Mouse (Mus musculus) spleen, postnatal 4 days (tissue): ENCODE results near the gene Prkg1.

ENCODE experiments used
- DNase-seq, 2 experiments: peaks; one replicate each; pipeline ENCODE4 v3.0.0; 2022; ENCODE audit warnings: low spot score in 2 of 2

Gene Prkg1

GRCm38 (mm10) chr19:31621716-31622115, 143.1 kb downstream of the Prkg1 start:
- DNase-seq = no peak

DNA sequence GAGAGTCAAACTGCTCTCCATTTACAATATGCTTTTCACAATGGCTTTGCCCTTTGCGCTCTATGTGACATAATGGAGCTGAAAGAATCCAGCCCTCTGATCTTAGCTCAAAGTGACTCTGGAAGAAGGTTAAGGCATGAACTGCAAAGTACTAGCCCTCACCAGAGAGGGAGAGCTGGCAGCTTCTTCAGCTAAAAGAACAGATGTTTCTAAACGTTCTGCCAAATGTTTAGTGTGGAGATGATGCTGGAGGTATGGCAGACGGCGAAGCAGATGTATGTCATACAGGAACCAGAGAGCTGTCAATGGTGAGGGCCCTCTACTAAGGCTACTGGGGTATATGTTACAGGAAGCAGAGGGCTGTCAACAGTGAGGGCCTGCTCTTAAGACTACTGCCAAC, 148.0 kb downstream of the Prkg1 start:
- DNase-seq = no peak

DNA sequence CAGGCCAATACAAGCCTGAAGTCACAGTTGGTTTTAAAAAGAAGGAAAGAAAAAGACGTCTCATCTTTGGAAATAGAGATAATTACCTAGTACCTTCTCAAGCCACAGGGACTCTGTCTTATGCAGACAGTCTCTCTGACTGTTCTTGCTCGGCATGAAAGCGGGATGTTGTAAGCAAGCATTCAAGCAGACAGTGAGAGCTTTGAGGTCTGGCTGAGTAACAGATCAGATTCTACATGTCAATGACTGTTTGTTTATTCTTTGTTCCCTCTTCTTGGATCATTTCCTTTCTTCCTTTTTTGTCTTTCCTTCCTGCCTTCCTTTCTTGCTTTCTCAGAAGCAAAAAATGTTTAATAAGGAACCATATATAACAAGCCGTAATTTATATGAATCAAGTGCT, 148.7 kb downstream of the Prkg1 start:
- no peak for DNase-seq

DNA sequence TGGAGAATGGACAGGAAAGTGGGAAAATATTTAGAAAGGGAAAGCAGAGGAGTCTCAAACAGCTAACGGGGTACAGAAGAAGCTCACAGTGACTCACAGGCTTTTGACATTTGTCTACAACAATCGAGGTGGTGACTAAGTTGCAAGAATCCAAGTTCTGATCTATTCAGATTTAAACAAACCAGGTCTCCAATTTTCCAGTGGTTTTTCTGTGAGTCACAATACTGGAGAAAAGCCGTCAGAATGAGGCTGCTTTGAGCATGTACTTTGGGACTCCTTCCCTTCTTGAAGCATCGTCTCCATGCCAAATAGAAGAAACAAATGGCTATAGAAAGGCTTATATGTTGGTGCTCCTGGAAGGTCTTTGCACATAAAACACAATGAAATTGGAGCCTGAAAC, 151.7 kb downstream of the Prkg1 start:
- DNase-seq = no peak

DNA sequence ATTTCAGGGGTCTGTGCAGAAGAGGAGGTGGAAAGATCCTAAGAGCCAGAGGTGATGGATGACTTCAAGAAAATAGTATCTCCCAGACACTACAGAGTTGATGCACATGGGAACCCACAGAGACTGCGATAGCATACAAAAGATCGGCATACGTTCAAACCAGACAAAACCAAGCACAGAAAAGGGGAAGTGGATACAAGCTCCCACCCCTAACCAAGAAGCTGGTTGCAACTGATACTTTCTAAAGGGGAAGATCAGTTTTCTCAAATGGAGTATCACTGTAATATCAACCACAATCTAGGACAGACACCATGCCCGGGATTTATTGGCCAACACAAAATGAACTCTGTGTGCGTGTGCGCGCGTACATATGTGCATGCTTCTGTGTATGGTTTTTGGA, 162.3 kb downstream of the Prkg1 start:
- DNase-seq = no peak

- no peak for DNase-seq
These were observed 170.8 kb downstream of the Prkg1 start for GRCm38 (mm10) chr19:31594011-31594410.

DNA sequence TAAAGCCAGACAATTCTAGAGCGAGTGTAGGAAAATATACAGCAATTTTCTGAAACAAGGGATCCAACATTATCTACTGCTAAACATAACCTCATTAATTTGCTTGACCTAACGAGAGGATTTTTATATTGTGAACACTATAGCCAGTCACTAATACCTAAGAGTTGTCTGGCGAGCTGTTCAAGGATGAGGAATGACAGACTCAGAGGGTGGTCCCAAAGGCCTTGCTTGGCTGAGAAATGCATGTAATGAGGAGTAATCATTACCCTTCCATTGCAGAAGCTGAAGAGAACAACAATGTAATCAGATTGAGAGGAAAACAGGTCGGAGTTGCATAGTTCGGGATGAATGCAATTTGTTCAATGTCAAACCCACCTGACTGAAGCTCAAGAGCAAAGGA, 174.1 kb downstream of the Prkg1 start:
- DNase-seq = no peak

GRCm38 (mm10) chr19:31577092-31577491, 187.7 kb downstream of the Prkg1 start:
- DNase-seq = no peak

GRCm38 (mm10) chr19:31564329-31564728, 200.5 kb downstream of the Prkg1 start:
- DNase-seq = no peak

DNA sequence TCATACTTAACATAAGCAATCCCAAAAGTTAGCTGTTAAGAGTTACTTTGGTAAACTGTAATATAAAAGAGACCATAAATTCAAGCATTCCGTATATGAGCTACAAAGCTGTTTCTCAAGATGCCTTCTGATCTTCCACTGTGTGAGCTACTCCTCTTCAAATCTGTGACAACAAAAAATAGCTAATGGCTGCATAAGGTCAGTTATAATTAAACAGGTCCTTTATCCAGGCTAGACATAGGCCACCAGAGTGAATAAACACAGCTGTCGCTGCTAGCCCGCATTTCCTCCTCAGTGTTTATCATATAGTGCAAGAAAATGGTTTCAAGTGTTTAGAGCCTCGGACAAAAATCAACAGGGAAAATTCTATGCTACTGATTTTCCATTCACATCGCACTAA, 218.8 kb downstream of the Prkg1 start:
- DNase-seq = no peak

DNA sequence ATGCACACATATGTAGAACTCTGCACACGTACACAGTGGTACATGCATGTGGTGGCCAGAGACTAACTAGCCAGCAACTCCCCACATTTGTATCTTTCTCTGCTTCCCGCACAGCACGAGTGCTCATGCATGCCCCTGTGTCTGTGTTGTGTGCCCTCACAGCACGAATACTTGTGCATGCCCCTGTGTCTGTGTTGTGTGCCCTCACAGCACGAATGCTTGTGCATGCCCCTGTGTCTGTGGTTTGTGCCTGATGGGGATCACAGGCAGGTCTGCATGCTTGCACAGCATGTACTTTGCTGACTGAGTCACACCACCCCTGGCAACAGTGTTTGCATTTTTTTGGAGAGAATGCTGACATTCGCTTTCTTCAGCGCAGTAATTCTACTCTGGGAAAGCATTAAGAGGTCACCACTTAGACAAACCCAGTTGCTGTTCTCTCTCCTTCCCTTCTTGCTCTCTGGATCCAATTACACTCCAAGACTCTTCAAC, 233.5 kb downstream of the Prkg1 start:
- no peak for DNase-seq

- DNase-seq = no peak
These were observed 234.2 kb downstream of the Prkg1 start for GRCm38 (mm10) chr19:31530616-31531015.

DNA sequence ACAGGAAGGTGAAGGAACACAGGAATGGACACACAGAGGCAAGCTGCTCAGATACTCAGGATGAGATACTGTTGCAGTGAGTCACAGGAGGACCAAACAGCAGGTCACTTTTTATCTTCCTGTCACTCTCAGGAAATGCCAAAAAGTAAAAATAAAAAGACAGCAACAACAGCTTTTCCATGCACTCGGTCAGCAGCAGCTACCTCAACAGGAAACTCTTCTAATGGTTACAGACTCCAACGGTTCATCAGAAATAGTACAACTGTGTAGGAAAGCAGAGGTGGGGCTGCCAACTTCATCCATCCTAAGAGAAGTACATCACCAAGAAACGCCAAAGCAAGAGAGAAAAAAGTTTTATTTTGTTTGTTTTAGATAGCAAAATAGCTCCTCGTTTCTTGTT, 234.9 kb downstream of the Prkg1 start:
- DNase-seq = no peak

- no peak for DNase-seq
These were observed 250.3 kb downstream of the Prkg1 start for GRCm38 (mm10) chr19:31514490-31514889.

DNA sequence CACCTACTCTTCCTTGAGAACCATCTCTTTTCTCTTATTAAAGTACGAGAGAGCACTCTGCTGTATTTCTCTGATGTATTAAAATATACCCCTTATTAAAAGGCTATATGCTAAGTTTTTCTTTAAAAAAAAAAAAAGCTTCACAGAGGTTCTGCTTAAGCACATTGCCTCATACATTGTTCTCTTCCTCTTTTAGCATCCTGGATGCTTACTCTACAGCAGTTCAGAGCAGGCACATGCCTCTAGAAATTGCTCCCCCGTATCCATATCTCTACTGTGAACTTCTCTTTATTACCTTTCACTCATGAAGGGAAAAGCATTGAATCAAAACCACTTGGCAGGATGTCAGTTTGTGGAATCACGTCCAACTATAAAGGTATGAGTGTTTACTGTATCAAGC, 257.0 kb downstream of the Prkg1 start:
- no peak for DNase-seq

- DNase-seq = no peak
These were observed 258.5 kb downstream of the Prkg1 start for GRCm38 (mm10) chr19:31506296-31506695.

- no peak for DNase-seq
These were observed 259.8 kb downstream of the Prkg1 start for GRCm38 (mm10) chr19:31505041-31505440.

GRCm38 (mm10) chr19:31497386-31497785, 267.4 kb downstream of the Prkg1 start:
- no peak for DNase-seq

GRCm38 (mm10) chr19:31489606-31490005, 275.2 kb downstream of the Prkg1 start:
- no peak for DNase-seq

DNA sequence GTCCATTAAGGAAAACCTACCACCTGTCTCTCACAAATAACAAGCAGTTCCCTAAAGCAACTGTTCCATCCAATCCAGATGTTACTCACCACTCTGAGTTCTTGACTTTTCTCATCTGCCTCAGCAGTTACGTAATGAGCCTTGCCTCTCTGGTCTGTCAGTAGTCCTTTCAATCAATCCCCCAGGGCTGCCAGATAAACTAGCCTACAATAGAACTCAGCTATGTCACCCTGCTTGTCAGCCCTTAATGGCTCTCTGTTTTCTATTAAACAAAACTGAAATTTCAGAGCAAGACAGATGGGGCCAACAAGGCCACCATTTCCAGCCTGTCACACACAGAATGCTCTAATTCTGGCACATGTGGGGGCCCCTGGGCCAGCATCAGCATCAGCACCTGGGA, 293.1 kb downstream of the Prkg1 start:
- DNase-seq = no peak

DNA sequence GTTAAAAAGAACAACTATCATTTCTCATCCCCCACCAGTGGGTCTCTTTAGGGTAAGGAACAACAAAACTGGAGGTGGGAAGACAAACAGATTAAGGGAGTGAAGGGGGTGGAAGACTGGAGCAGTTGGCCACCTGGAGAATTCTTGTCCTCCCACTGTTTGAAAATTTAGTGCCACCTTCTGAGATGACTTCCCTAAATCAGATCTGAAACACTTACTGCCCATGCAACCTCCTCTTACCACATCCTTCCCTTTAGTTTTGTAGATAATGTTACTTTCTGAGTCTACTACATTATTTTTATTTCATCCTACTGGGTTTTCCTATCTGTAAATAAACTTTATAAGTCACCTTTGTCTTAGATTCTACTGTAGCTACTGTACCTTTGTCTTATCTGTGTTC, 304.6 kb downstream of the Prkg1 start:
- DNase-seq = no peak

- no peak for DNase-seq
These were observed 320.7 kb downstream of the Prkg1 start for GRCm38 (mm10) chr19:31444101-31444500.

- DNase-seq = no peak
These were observed 322.5 kb downstream of the Prkg1 start for GRCm38 (mm10) chr19:31442311-31442710.

DNA sequence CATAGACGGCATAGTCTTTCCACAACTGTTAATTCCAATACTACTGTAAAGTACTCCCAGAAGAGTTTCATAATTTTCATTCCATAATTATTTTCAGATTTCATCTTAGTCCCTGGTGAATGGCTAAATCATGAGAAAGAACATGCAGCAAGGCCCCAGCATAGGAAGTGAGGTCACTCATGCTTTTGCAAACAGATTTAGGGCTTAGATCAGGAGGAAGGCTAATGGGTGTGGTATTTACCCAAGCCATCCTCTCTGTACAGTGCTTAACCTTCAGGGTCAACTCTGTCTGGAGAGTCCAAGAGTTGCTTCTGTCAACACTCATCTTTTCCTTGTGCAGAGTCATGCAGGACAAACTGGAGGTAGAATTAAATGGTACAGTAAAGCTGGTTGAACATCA, 331.4 kb downstream of the Prkg1 start:
- no peak for DNase-seq

DNA sequence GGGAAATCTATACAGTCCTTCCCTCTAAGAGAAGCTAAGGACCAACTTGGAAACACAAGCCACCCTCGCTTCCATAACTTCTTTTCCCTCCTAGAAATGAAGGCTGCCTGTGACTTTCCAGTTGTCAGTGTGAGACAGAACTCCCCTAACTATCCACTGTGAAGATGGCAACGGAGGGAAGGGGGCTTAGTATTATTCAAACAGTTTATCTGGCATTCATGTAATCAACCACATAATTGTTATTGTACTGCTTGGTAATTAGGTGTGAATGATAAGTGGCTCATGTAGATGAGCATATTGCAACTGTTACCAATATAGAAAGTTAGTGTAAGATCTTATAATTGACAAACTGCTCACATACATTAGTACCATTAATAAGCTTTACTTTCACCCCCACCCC, 333.4 kb downstream of the Prkg1 start:
- DNase-seq = no peak
